Mouse (Mus musculus) embryonic facial prominence, embryonic 12.5 days (tissue): ENCODE data around the gene Ddn. TPM values are rescaled to one million over a fixed set of nuclear protein-coding genes. Genes with fewer than 3 reads are reported as not detected.

Experiments
- ATAC-seq: fragments of 200-750 bp; cut with Nextera tagmentation; 2 replicates; pipeline ENCODE4 v1.8.0; 2017; ENCODE audit not compliant: insufficient number of reproducible peaks, insufficient read depth, low FRiP score, low TSS enrichment
- H3K27ac ChIP-seq: fragments of 300-500 bp; sonication (generic); 2 replicates; pipeline ENCODE4 v1.5.1; 2016; ENCODE audit warnings: mild to moderate bottlenecking
- H3K27me3 ChIP-seq: fragments of 300-500 bp; sonication (generic); 2 replicates; pipeline ENCODE4 v1.6.1; 2016; ENCODE audit warnings: mild to moderate bottlenecking, moderate library complexity
- H3K36me3 ChIP-seq: fragments of 300-500 bp; sonication (generic); 2 replicates; pipeline ENCODE4 v1.6.1; 2016; ENCODE audit warnings: mild to moderate bottlenecking
- H3K4me1 ChIP-seq: fragments of 300-500 bp; sonication (generic); 2 replicates; pipeline ENCODE4 v1.6.1; 2016
- H3K4me2 ChIP-seq: fragments of 300-500 bp; sonication (generic); replicated peaks from 2 replicates; pipeline ENCODE4 v1.6.1; 2016; ENCODE audit warnings: mild to moderate bottlenecking, moderate library complexity
- H3K4me3 ChIP-seq: fragments of 300-500 bp; sonication (generic); 2 replicates; pipeline ENCODE4 v1.5.1; 2016; ENCODE audit warnings: mild to moderate bottlenecking
- H3K9ac ChIP-seq: fragments of 300-500 bp; sonication (generic); 2 replicates; pipeline ENCODE4 v1.6.1; 2016; ENCODE audit warnings: mild to moderate bottlenecking, moderate library complexity
- H3K9me3 ChIP-seq: fragments of 300-500 bp; sonication (generic); 2 replicates; pipeline ENCODE4 v1.6.1; 2016; ENCODE audit warnings: mild to moderate bottlenecking, moderate library complexity
- WGBS: fragments of 180-500 bp; shearing (Covaris S2); methylation state at CpG from one replicate; pipeline ENCODE4 v1.1.7; 2016; 5-methylcytosine and 5-hydroxymethylcytosine counted together
- polyA plus RNA-seq: library from polyadenylated mRNA; unstranded; fragments of >200 nt; fragmentation: Nextera tagmentation; extraction: Ambion mirVana; gene quantifications from 2 replicates; pipeline ENCODE4 v1.2.1, GENCODE M21; 2016

The Ddn gene
- polyA plus RNA-seq, 1 experiment from 2014 or later: 0.04 TPM

DNA sequence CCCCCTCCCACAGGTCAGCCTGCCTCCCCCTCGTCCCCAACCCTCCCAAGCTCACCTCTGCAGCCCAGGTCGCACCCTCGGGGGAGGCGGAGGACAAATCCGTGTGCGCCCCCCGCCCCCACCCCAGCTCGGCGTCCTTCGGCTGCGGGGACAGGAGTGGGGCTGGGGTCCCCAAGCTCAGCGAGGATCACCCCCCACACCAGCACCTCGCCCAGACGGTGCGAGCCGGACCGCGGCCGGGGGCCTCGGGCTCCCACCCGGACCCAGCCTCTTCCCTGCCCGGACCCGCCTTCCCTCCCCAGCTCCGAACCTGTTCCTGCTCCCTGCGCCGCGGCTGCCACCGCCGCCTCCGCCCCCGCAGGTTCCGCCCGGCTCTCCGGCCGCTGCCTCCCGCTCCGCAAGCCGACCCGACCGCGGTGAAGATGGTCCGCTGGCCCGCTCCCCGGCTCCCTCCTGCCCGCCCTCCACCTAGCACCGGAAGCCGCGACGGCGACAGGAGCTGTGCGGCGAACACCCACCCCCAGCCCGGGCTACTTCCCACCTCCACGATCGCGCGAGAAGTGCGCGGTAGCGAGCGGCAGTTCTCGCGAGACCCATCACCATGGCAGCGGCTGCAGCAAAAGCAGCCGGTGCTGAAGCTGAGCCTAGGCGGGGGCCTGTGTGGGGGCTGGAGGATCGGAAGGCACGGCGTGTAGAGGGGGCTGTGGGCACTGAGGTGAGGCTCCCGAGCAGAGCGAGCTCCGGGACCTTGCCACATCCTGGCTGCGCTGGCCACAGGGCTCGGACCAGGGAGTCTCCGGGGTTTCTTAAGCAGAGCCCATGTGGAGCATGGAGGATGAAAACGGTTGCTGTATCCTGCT lies 46.4 kb downstream of the Ddn start, which contains the start of gene Arf3:
TSS of gene Arf3 (minus strand) at position 545 of the 860 bp plus-strand sequence.
- H3K27ac ChIP-seq: peak within 1 kb of the TSS; percentile 86
- peak within 1 kb of the TSS; percentile 98 for H3K4me3 ChIP-seq
- peaks cover 6% of the 10 kb centered on the region; the same call in 1 of the 2 replicates for H3K27me3 ChIP-seq
- peak within 1 kb of the TSS; percentile 89 for H3K9ac ChIP-seq
- ATAC-seq: peak; percentile 91
- H3K4me2 ChIP-seq: peak within 1 kb of the TSS; percentile 89
- H3K4me1 ChIP-seq: peaks cover 18% of the 10 kb centered on the region
- whole genome bisulfite sequencing: under 1% methylated on average over 76 of the region's 76 CpGs
- H3K36me3 ChIP-seq: peaks cover 15% of the 10 kb centered on the region; the same call in 1 of the 2 replicates
- no peaks in the 10 kb centered on the region for H3K9me3 ChIP-seq

- peak overlapping the region; percentile 86 for H3K27ac ChIP-seq
- WGBS: under 1% methylated on average over 18 of the region's 24 CpGs
- H3K4me3 ChIP-seq: peak overlapping the region; percentile 98
- peak; percentile 68 for ATAC-seq
- H3K4me2 ChIP-seq: peak overlapping the region; percentile 89
- H3K36me3 ChIP-seq: peaks cover 16% of the 10 kb centered on the region; the same call in 1 of the 2 replicates
- H3K4me1 ChIP-seq: peaks cover 18% of the 10 kb centered on the region
- no peaks in the 10 kb centered on the region for H3K9me3 ChIP-seq
- H3K27me3 ChIP-seq: peaks cover 6% of the 10 kb centered on the region; the same call in 1 of the 2 replicates
- H3K9ac ChIP-seq: peak overlapping the region; percentile 89
Observed at GRCm38 (mm10) chr15:98762201-98762621, 47.1 kb downstream of the Ddn start.

GRCm38 (mm10) chr15:98754125-98754524 lies 55.2 kb downstream of the Ddn start:
- no peak overlapping the region for H3K4me3 ChIP-seq
- no peak for ATAC-seq
- H3K27ac ChIP-seq: no peak overlapping the region
- no peaks in the 10 kb centered on the region for H3K27me3 ChIP-seq
- H3K9ac ChIP-seq: no peak overlapping the region
- H3K4me2 ChIP-seq: no peak overlapping the region
- 92% methylated on average over 2 of the region's 2 CpGs for WGBS
- H3K4me1 ChIP-seq: 0 out of 2 replicates have a peak, but pooled peaks cover 4% of the 10 kb centered on the region
- no peaks in the 10 kb centered on the region for H3K9me3 ChIP-seq
- peaks cover 21% of the 10 kb centered on the region for H3K36me3 ChIP-seq

Other genes with a start within 250 kb of the Ddn start
- gene Ccnt1, start 238.6 kb downstream of the Ddn start, polyA plus RNA-seq: 58.0 and 58.9 TPM in 2 replicates
- not detected in 2 replicates for gene 4930415O20Rik, start 238.5 kb downstream of the Ddn start, polyA plus RNA-seq
- gene Adcy6, start 199.4 kb downstream of the Ddn start, polyA plus RNA-seq: 18.7 and 22.2 TPM in 2 replicates
- 64.5 and 72.8 TPM in 2 replicates for gene Cacnb3, start 178.7 kb downstream of the Ddn start, polyA plus RNA-seq
- gene Ddx23, start 146.6 kb downstream of the Ddn start, polyA plus RNA-seq: 28.8 and 29.8 TPM in 2 replicates
- gene Rnd1, start 132.0 kb downstream of the Ddn start, polyA plus RNA-seq: 0.57 and 0.91 TPM in 2 replicates
- 1.1 and 1.2 TPM in 2 replicates for gene Ccdc65, start 101.3 kb downstream of the Ddn start, polyA plus RNA-seq
- 25.1 and 26.3 TPM in 2 replicates for gene Fkbp11, start 81.3 kb downstream of the Ddn start, polyA plus RNA-seq
- gene Arf3, start 46.3 kb downstream of the Ddn start, polyA plus RNA-seq: 51.2 and 52.1 TPM in 2 replicates
- 1.5 and 1.7 TPM in 2 replicates for gene Wnt10b, start 31.3 kb downstream of the Ddn start, polyA plus RNA-seq
- gene Wnt1, start 19.6 kb downstream of the Ddn start, polyA plus RNA-seq: 0.13 and 0.38 TPM in 2 replicates
- 85.9 and 87.1 TPM in 2 replicates for gene Prkag1, start 22.0 kb upstream of the Ddn start, polyA plus RNA-seq
- 12.9 and 14.2 TPM in 2 replicates for gene Kmt2d, start 61.7 kb upstream of the Ddn start, polyA plus RNA-seq
- gene Rhebl1, start 85.0 kb upstream of the Ddn start, polyA plus RNA-seq: 19.3 and 20.7 TPM in 2 replicates
- 0.67 and 1.2 TPM in 2 replicates for gene Dhh, start 89.0 kb upstream of the Ddn start, polyA plus RNA-seq
- gene Lmbr1l, start 108.7 kb upstream of the Ddn start, polyA plus RNA-seq: 21.5 and 26.4 TPM in 2 replicates
- 1,598 and 1,609 TPM in 2 replicates for gene Tuba1b, start 125.1 kb upstream of the Ddn start, polyA plus RNA-seq
- not detected in 2 replicates for gene Gm49450, start 144.1 kb upstream of the Ddn start, polyA plus RNA-seq
- 2,353 and 2,615 TPM in 2 replicates for gene Tuba1a, start 144.2 kb upstream of the Ddn start, polyA plus RNA-seq
- gene Tuba1c, start 220.4 kb upstream of the Ddn start, polyA plus RNA-seq: 98.8 and 103 TPM in 2 replicates
- 35.6 and 50.9 TPM in 2 replicates for gene Prph, start 245.7 kb upstream of the Ddn start, polyA plus RNA-seq